ENCODE assay signal across 19 mouse cellular contexts in genomic region chr6:111049247-111049646, GRCm38 (mm10).
A peak's percentile ranks its signal among the peaks of the same experiment; 100 is the strongest.
DNase-seq lines count a peak whose midpoint lies in the region; TF ChIP-seq lines count a peak whose summit lies in the region.
"Had no signal": no experiment of that assay in that cellular context is flagged by ENCODE, and none has a peak within 500 bp of the region (broad histone marks: within the 10 kb centered on the region; RNA-seq: fewer than 3 reads in every experiment).

No protein-coding gene starts in this region.

- TF ChIP-seq CTCF in layer of hippocampus, adult 2 months (conservative IDR thresholded peaks at IDR 0.05): peak; percentile 13; the same call in 1 of the 2 replicates

- intact Hi-C loops in heart, postnatal 36 days (cut with DNase I): no loop called here

- DNase-seq in layer of hippocampus, adult 2 months (ENCODE audit: low spot score in 2 of 2): no peak
- DNase-seq in layer of hippocampus, adult 9-11 months: no peak
- DNase-seq in ES-CJ7 (ENCODE audit: low read depth, low spot score) (peak; percentile 51), R1 (ENCODE audit: low read depth, low spot score) (peak; percentile 20)
- DNase-seq in kidney, postnatal 25 days: no peak
- DNase-seq in heart, postnatal 36 days: no peak
- DNase-seq: adrenal gland, adult 8-10 months; adrenal gland, postnatal 14 days; adrenal gland, postnatal 36 days; B cell, adult 2 months; cerebellum, adult 11 months; cerebellum, adult 18-20 months; cerebellum, adult 8-10 months; cerebellum, postnatal 25 days; forebrain, postnatal 0 days had no signal

- H3K4me3 ChIP-seq in layer of hippocampus, adult 2 months: no peak overlapping the region
- H3K4me3 ChIP-seq: embryonic facial prominence, embryonic 10.5 days; embryonic facial prominence, embryonic 12.5 days; forebrain, embryonic 13.5 days; forebrain, embryonic 15.5 days had no signal

- H3K27ac ChIP-seq in layer of hippocampus, adult 2 months: no peak overlapping the region
- H3K27ac ChIP-seq: embryonic facial prominence, embryonic 10.5 days; embryonic facial prominence, embryonic 12.5 days; forebrain, embryonic 13.5 days; forebrain, embryonic 15.5 days had no signal

Comparison
In these comparisons a context has a peak if more than half of its experiments do, and no peak if none do; other contexts are left out.
1. DNase-seq: peak in ES-CJ7 (single experiment) and R1 (single experiment); none in layer of hippocampus, adult 2 months (0 of 2), layer of hippocampus, adult 9-11 months (single experiment), kidney, postnatal 25 days (0 of 2) and heart, postnatal 36 days (0 of 2).